Mouse (Mus musculus) urinary bladder, postnatal 25 days (tissue): ENCODE results near the gene Cd82.

ENCODE experiments used
- DNase-seq: peaks from one replicate; pipeline ENCODE4 v3.0.0; 2022; ENCODE audit warnings: low spot score

The Cd82 gene

DNA sequence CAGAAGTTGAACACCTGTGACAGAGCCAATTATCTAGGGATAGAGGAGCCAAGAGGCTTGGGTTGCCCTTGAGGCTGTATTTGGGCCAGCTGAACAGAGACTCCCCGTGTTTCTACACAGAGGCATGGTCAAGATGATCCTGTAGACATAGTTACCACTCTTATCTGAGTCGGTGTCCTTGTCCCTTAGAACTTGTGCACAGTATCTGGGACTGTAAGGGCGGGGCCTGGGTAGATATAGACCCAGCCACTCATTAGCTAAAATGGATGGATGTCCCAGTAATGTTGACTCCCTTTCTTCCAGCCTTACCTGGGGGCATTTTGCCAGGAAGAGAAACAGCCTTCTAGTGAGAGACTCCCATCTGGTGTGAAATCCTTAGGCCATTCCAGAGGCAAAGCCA lies 3.4 kb upstream of the Cd82 start:
- no peak for DNase-seq

DNA sequence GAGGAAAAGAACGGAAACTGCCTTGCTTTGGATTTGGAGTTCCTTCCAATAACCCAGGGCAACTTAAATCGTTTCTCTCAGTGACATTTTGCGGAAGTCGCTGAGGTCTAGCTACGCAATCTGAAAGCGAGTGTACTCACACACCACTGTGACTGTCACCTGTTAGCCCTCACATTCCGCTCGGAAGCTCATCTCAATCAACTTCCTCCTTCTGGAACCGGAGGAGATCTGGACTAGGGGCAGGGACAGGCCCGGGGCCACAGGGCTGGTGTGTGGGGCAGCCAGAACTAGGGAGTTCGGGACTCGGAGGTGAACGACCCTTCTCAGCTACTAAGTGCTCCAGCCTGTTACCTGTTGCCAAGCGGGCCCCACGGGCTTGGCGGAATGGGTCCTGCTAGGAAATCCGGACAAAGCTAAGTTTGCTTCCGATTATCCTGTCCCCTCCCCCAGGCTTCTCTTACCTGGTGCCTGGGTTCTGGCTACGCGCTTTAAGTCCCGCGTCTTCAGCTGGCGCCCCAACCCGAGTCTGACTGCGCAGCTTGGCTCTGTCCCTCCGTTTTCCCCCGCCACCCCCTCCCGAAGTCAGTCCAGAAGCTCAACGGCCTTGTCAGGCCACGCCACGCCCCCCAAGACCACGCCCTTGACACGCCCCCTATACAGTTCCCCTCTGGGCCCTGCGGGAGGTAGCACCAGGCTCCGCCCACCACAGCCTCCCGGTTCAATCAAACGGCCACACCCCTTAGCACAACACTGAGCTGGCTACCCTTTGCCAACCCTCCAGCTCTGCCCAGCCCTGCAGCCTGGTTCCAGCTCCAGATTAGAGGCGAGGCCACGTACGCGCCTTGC lies 848 bp downstream of the Cd82 start:
- DNase-seq = peak; percentile 97

DNA sequence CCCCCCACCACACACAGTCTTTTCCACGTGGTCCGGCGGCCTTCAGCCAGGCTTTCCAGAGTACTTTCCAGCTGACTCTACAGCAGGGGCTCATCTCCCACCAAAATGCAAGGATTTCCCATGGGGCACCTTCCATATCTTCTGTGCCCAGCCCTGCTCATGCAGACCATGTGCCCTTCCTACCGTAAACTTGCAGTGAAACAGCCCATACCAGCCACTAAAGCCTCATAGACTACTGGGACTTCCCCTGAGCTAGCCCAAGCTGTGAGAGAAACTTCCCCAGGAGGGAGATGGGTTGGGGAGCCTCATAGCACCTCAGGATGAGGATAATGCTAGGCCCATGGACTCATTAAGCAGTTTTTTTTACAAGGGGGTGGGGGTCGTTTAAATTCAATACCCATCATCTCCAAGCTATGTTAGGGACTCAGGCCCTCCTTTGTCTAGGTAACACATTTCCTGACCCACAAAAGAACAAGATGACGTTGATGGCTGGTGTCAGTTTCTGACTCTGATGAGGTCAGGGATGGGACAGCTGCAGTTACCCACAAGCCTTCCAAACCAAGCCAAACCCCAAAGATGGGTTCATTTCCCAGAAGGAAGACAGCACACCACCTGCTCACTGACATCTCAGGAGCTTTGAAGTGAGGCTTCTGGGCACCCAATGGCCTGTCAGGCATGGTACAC lies 2.0 kb downstream of the Cd82 start:
- DNase-seq = no peak

DNA sequence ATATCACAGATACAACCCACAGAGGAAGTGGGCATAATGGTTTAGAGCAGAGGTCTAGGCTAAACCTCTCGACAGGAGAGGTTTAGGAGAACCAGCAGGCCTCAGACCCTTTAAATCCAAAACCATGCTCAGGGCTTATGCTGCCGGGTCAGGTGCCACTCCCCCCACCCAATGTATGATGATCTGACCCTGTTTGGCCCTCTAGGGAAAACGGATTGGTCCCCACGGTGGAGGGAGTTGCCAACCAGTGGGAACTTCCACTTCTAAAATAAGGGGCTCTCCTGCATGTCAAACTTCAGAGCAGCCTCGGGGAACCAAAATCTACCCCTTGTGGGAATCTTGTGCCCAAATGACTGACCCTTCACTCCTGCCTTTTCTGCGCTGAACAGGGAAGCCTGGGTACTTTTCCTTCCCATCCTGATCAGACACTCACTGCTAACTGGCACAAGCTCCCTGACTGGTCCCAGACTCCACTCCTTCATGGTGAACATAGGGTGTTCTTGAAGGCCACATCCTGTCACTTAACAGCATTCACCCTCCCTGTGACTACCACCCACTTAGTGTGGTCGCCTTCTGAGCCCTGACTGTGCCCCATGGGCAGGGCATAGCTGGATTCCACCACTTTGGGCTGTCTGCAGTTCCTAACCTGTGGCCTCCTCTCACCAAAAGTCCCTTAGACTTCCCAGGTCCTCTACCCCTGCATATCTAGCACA lies 3.6 kb downstream of the Cd82 start:
- DNase-seq = no peak

DNA sequence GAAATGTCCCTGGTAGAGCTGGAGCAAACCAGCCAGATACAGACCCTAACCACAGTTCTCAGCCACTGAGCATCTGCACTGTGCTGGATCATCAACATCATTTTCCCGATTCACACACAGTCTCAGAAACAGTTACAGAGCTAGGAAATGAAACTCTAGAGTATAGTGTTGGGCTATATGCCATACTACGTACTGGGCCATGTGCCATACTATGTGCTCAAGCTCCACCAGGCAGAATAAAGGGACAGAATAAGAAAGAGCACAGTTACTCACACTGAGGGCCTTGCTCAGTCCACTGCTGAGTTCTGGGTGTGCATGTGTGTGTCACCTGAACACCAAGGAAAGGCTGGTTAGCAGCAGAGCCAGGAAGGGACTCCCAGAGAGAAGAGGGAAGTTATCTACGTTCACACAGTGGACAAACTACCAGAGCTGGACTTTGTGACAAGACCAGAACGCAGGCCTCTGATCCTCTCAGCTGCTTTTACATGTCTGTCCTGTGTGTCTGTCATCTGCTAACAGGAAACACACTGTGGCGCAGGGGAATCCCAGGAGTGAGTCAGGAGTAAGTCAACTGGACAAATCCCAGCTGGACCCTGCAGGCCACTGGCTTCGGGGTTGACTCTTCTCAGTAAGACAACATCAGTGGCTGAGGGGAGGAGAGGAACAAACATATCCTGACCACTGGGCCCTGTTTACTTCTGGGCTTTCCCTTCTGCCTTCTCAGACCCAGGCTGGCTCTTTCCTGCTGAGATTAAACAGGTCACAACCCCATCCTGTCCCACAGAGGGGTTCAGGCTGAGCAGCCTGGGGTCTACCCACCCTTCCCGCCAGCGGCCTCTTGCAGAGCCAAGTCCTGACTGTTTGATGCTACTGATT lies 4.4 kb downstream of the Cd82 start:
- no peak for DNase-seq

DNA sequence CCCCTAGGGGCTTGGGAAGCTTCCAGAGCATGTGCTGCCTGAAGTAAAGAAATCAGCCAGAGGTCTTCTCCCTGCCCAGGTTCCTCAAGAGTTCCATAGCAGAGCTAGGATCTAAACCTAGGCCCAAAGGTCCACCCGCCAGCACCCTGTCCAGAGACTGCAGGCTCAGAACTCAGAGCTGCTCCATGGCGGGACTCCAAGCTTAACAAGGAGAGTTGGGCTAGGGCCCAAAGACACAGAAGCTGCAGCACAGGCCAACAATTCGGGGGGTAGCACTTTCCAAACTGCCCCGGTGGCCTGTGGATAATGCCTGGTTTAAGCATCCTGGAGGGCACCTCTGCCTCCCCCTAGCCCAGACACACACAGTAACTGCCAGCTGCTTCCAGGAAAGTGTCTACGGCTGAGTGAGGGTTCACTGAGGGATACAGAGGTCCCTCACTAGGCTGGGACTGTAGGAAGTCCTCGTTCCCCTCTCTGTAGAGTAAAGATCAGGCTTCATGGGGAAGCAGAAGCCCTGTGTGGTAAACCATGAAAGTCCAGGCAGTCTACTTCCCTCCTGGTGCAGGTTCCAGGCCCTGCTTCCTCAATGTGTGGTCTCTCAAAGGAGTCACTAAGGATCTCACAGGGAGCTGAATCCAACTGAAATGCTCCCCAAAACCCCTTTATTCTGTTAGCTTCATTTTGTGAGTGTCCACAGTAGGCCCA lies 5.4 kb downstream of the Cd82 start:
- DNase-seq = no peak

DNA sequence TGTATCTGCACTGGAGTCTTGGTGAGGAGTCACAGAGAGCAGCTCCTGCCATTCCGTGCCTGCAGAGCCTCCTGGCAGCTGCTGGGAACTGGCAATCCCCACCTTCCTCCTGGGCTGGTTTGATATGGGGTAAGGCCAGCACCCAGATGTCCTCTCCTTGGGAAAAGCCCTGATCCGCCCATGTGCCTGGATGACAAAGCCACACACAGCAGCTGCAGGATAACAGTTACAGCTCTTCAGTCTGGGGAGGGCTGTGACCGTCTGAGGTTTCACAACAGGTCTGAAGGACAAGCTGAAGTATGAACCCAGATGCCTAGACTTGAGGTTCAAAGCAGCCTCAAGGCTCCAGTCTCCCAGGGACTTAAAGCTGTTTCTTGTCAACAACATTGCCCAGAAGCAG lies 6.8 kb downstream of the Cd82 start:
- no peak for DNase-seq

DNA sequence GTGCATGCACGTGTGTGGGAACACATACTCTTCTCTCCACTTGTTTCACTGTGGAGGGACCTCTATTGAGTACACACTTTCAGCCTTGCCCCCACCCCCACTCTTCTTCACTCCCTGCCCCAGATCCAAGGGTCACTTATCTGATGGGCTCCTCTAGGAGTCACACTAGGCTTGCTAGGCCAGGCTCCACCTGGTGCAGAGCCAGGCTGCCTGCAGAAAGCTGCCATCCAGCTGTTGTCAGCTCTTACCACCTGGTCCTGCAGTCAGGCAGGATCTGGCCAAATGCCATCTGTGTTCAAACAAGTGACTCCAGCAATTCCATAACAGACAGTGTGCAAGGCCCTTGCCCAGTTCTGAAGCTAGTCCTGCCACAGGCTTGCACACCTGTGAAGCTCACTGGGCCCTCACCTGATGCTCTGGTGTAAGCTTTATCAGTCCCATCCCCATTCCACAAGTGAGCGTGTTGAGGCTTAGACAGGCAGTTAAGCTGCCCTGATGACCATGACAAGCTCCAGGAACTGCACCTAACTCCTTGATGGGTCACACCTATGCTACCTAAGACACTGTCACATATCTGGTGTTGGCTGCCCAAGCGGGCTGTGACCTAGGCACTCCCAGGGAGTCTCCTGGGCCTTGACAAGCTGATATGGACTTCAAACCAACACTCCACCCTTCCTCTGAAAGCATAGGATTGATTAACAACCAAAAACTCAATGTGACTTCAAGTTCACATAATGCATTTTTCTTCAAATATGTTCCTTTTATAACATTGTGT lies 7.9 kb downstream of the Cd82 start:
- DNase-seq = no peak

DNA sequence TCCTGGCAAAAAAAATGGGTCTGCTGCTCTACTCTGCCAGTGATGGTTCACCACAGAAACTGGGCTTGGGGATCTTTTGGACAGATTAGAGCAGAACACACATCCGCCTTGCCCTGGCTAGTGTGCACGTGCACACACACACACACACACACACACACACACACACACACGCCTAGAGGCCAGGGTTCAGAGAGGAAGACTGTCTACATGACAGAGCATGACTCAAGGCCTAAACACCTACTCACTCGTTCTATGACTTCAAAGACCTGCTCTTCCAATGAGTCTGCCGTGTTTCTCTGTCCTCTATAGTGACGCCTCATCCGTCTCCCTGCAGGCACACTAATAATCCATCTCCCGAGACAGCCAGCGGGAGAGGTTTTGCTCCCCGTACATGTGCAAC lies 8.6 kb downstream of the Cd82 start:
- DNase-seq = no peak

DNA sequence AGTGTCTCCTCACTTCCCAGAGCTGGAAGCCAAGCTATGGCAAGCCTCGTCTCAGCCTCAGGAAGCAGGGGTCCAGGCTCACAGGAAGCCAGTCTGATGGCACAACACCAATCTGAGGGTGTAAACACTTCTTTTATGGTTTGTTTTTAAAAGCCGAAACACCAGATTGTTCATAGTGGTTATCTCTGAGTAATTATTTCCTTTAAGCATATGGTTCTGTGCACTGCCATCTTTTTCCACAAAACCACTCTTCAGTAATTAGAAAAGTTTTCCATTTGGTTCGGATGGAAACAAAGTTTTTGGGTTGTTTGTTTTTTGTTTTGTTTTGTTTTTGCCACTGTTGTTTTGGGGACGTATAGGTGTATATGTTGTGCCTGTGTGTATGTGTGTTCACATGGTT lies 9.9 kb downstream of the Cd82 start:
- no peak for DNase-seq

DNA sequence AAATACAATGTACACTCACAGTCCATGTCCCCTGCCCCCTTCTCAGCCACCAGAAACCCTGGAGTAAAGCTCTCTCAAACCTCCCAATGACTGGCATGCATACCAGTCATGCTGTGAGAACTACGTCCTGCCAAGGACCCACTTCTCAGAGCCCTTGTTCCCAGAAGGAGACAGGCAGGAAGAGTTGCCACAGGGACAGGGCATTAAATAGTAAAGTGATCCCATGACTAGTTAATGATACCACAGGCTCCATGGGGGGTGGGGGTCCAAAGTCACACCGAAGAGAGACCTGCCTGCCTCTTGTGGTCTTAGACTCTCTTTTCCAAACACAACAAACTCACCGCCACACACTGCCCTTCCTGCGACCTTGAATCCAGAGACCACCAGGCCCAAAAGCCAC lies 10.4 kb downstream of the Cd82 start:
- DNase-seq = no peak

DNA sequence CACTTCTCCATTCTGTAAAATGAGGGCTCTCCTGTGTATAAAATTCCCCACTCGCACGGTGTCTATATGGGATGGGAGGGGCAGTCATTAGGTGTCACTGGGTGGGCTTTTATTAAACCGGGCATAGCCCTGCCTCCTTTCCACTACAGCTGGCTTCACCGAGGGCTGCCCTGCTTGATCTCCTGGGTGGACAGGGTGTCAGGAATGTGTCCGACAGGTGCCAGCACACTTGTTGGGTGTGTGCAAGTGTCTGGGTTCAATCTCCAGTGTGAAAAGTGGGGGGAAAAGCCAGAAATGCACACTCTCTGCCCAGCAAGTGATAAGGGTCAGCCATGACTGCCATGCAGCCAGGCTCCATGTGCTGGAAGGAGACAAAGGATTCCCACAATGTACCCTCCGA lies 10.9 kb downstream of the Cd82 start:
- no peak for DNase-seq

DNA sequence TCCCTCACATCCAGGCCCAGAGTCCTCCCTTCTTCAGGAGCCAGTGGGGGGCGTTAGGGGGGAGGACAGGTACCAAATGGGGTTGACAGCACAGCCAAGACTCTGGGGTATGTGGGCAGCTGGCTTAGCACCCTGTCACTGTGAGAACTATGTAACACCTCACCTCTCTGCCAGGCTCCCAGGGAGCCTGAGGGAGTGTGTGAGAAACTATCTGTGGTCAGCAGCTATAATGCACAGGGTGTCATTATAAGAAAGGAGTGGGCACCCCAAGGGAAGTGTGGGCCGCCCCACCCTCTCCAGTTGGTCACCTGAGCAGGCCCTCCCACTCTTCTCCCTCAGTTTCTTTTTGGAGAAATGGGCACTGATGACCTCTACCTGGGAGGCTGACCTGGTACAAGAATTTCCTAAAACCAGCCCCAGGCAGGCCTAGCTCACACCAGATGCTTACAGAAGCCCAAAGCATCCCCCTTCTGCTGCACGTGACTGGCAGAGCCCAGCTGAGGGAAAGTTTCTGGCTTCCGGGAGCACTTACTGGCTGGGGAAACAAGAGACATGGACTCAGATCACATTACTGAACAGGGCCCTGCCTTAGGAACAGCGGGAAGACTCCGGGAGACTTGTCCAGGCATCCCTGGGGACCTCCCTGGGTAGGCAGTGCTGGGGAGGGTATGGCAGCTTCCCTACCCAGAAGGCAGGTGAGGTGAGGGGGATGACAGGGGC lies 11.6 kb downstream of the Cd82 start:
- no peak for DNase-seq

DNA sequence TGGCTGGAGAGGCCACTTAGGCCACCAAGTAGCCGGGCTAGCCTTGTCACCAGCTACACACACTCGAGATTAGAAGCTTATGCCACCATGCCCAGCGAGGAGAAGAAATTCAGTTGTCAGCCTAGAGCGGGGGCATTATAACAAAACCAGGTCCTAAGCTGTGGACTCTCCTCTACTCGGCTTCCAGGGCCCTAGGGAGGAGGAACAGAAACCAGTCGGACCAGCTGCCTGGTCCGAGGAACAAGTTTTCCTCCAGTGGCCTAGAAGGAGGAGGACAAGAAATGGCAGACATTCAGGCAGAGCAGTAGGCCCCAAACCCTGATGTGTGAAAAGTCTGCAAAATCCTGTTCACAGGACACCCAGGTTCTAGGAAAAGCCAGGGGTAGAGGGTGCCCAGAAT lies 12.2 kb downstream of the Cd82 start:
- no peak for DNase-seq

DNA sequence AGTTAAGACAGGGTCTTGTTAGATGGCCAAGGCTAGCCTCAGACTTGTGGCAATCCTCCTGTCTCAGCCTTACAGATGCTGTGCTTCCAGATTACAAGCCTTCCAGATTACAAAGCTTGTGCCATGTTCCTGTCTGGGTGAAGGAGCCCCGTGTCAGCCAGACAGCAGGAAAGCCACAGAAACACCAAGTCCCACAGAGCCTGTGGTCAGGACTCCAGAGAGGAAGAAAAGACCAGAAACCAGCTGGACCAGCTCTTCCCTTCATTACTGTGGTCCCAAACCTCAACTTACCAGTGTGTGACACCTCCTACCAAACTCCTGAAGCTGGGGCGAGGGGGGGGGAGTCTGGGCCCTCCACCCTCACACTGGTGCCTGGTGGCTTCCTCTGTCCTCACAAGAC lies 13.3 kb downstream of the Cd82 start:
- DNase-seq = no peak

DNA sequence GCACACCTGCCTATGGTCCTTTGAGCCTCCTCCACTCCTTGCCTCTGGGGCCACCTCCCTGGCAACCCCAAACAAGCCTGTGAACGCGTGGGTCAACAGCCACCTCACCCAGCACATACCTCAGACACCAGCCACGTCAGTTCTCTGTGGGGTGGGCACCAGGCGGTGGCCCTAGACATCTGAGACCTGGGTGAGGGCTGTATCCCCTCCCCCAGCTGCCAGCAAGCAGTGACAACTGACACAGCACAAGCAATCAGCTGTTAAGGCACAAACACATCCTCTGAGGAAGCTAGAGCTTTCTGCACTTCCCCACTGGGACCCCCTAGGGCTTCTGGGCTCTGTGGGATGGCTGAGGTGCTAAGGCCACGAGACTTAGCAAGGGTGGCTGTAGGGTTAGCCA lies 14.2 kb downstream of the Cd82 start:
- no peak for DNase-seq

DNA sequence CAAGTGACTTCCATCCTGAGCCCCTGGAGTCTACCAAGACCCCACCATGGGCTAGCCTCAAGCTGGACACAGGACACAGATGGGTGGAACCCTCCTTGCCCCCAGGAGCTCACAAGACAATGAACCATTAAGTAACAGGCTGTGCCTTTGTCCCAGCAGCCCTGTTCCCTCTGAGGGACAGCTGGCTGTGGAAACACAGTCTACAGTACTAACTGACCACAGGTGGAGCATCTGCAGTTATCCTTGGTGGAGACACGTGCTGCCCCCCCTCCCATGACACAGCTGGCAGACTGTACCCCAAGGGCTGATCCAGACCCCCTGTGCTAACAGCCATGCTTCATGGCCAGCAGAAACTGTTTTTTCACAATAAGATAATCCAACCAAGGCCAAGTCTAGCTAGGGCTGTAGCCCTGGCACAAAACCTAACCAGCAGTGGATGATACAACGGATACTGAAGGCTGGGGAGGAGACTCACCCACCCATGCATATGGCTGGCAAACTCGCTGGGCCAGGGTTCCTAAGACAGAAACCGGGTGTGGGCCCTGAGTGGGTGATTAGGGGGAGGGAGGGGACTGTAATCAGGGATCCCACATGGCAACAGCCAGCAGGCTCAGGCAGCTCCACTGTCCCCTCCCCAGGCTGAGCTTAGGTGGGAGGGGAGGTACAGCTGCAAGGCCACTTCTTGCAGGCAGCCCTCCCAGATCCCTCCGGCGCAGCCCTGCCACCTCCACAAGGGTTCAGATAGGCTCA lies 15.3 kb downstream of the Cd82 start:
- DNase-seq = no peak

DNA sequence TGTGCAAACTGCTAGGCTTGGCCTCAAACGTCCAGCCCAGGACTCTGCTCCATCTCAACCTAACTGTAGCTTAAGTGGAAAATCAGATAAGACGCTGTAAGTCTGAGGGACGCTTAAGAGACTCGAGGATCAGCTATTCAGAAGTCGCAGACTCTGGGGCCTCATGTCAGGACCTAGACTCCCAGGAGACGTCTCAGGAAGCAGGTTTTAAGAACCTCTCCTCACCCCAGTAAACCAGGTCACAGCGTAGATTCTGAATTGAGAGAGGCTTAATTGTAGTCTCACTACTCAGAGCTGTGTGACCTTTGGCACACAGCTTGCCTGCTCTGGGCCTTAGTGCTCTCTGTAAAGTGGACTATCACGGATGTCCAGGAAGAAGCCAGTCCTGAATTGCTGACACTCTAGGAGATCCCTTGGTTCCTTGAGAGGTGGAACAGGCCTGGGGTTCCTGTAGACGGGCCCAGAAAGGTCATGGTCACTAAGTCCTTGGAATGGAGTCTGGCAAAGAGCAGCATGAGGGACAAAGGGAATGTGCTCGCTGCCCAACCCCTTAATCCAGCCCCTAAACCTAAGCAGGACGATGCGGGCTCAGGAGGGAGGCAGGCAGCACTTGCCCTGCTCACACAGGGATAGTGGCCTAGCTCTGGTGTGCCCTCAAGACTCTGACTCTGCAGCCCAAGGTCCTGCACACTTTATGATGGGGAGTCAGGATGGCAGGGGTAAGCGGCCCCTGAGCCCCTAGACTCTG lies 16.2 kb downstream of the Cd82 start:
- DNase-seq = no peak

DNA sequence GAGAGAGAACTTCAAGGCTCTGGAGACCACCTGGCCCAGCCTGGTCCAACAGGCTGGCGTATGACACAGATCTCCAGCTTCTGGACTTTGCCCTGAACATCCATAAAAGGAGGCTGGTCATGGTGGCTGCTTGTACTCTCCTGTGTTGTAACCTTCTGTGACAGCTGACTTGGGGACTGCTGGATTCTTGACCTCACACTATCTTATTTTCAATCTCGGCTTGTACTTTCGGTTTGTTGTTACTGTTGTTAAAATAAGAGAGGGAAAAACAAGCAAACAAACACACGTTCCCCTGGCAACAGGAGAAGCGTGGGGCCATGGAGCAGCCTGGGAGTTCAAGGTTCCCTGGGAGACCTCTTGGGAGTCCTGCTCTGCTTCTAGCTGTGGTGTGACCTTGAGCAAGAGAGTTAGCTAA lies 17.7 kb downstream of the Cd82 start:
- DNase-seq = no peak
